Mouse (Mus musculus) frontal cortex, postnatal 10 days (tissue): ENCODE data around the gene Eno2.
A peak's percentile ranks its signal among the peaks of the same experiment; 100 is the strongest.

Experiments
- DNase-seq, 2 experiments: peaks; one replicate each; pipeline ENCODE4 v3.0.0; 2022; ENCODE audit warnings: low spot score in 2 of 2, mixed read lengths in 1 of 2

Eno2 gene

DNA sequence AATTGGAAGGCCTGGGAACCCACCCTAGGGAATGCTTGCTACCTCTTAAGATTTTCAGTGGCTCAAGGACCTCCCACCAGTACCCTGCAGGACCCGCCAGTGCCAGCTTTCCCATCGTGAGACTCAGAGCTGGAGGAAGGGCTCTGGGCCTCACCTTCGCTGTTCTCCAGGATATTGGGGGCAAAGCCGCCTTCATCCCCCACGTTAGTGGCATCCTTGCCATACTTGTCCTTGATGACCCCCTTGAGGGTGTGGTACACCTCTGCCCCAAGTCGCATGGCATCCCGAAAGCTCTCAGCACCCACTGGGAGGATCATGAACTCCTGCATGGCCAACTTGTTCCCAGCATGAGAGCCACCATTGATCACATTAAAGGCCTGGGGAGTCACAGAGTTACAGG is 3.5 kb downstream of the Eno2 start:
- no peak for DNase-seq

DNA sequence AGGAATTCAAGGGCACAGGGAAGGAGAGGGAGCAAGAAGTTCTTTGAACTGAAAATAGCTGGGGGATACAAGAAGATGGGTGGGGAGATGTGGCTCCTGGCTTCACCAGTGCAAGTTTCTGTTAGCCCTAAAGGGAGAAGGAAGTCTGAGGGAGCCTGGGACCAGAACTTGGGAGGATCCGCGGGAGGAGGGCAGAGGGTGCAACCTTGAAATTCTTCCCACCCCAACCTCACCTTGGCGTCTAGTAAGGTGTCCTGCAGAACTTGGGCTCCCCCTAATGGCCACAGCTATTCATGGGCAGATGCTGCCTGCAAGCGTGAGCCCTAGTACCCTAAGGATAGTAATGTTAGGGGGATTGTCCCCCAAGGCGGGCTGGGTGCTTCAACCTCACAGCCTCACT is 10.2 kb downstream of the Eno2 start:
- peak in 1 of 2 experiments; percentile 74 for DNase-seq

DNA sequence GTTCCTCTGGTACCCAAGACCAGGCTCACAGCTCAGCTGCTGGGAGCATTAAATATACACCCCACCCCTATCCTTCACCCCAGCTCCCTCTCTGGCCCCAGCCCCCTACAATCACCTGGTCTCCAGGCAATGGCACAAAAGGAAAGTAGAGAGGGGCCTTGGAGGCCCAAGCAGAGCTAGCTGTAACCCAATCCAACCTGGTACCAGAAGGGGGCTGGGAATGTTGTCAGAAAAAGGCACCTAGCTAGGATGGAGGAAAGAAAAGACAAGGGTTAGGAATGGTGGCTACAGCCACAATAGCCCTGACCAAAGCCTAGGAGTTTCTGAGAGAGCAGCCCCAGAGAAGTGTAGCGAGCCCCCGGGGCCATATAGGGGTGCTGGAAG is 10.6 kb downstream of the Eno2 start:
- no peak for DNase-seq

DNA sequence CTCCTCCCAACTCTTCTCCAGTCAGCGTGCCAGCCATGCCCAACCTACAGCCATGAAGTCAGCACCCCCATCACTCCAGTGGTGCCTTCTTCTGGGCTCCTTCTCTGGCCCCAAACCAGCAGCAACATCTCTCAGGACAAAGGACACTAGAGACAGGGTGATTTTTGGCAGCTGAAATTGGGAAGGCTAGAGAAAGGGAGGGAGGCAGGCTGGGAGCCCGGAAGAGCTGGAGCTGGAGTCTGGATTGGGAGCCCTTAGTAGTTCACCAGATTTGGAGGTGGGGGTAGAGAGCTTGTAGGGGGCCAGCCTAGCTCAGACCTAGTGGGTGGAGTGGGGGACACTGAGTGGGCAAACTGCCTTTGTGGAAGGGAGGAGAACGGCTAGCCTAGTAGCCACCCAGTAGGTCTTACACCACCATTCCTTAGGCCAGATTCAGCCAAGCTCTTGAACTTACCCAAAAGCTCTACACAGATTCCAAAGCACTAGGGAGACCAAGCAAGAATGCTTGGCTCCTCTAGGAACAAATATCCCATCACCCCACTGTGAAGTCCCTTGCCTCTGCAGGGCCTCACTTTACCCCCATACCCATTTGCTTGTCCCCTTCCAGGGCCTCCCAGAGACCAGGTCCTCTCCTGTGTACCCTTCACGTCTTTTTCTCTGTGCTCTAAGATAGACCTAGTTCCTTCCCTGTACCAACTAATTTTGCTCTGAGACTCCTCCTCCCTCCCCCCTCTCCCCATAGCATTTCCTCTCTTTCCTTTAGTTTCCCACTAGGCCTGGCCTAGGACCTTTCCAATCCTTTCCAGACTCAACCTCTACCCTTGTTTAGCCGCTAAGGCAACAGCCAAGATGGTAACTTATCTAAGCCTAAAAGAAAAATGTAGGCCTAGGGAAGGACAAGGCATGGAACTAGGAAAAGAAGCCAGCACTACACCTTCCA is 11.3 kb downstream of the Eno2 start:
- peak in 1 of 2 experiments; percentile 57 for DNase-seq

DNA sequence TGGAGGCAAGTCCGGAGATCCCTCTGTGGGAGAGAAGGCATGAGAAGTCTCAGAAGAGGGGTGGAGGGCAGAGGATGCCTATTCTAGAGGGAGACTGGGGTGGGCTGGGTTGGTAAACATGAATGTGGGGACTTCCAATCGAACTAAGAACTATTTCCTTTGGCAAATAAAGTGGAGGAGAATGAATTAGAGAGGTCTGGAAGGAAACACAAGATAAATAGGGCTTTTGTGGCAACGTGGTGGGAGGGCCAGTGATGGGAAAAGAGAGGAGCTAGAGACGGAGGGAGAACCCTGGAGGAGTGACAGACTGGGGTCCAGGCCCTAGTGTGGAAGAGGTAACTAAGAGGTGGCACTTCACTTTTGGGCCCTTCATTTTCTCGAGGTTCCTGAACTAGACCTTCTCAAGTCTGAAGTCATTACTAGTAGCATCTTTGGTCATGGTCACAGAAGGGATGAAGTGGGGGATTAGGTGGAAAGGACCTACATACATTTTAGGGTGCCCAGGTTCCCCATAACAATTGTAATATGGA is 12.1 kb downstream of the Eno2 start:
- DNase-seq = no peak

DNA sequence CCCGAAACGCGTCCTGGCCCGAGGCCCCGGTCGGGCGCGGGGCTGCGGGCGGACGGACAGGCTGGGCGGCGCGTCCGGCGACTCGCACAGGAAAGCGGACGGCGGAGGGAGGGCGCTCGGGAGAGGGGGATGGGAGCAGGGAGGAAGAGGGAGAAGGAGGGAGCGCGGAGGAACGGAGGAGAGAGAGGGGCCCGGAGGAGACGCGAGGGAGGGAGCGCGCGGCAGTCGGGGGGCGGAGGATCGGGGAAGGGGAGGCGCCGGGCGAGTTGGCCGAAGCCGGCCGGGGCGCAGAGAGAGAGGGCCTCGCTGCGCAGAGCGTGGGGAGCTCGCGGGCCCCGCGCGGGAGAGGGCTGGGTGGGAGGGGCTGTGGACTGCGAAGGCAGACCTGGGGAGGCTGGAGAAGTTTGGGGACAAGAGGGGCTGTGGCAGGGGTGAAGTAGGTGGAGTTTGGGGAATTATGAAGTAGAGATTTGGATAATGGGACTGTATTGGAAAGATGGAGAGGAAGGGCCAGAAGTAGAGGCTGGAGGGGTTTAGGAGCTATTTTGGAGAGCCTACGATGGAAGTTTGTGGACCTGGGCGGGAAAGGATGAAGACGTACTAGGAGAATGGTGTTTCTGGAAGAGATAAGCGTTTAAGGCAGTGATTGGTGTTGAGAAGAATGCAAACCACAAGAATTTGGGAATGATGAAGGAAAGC is 12.7 kb downstream of the Eno2 start:
- peak in 1 of 2 experiments; percentile 84 for DNase-seq

DNA sequence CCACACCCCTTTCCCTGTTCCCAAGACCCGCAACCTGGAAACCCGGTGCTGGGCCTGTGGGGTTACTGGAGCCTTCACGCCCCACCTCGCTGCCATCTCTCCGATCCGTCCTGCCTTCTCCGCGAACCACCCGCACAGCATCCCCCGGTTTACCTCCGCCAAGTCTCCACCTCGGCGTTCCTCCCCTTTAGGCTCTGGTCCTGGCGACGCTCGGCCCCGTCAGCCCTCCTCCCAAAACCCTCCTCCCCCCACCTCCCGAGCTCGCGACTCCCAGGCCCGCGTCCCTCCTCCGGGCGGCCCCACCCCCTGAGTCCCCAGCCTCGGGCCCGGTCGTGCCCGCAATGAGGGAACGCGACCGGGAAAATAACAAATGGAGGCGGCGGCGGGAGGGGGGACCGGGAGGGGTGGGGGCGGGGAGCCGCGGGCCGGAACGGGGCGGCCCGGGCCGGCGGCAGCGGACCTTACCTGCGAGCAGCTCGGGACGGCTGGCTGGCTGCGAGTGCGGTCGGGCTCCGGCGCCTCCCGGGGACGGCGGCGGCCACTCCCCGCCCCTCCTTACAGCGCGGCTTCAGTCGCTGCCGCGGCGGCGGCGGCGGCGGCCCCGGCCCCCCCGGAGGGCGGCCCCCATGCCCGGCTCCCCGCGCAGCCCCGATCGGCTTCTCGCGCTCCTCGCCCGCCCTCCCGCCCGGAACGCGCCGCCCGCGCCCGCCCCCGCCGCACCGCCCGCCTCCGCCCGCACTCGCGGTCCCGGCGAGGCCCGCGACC is 13.5 kb downstream of the Eno2 start, which contains the start of the genes Gm45234 and Atn1:
Gene Gm45234 (minus strand): TSS at position 191 of the 765 bp plus-strand sequence.
Gene Atn1 (minus strand): TSS at position 694 of the 765 bp plus-strand sequence.
- DNase-seq = peak; percentile 15 to 59

DNA sequence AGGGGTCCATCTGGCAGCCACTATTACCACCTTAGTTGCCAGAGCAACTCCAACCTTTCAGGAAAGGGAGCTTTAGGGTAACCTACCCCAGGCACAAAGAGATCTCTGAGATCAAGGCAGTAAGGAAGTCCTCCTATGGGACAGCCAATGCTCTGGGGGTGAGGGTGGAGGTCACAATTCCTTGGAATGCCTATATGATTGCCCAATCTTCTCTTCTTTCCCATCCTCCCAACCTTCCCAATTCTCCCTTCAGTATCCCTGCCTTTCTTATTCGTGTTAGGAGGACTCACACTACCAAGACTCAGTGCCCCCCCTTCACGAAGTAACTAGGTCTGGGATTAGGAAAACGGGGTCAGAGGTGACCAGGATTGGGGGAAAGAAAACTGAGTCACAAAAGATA is 14.2 kb downstream of the Eno2 start:
- no peak for DNase-seq

DNA sequence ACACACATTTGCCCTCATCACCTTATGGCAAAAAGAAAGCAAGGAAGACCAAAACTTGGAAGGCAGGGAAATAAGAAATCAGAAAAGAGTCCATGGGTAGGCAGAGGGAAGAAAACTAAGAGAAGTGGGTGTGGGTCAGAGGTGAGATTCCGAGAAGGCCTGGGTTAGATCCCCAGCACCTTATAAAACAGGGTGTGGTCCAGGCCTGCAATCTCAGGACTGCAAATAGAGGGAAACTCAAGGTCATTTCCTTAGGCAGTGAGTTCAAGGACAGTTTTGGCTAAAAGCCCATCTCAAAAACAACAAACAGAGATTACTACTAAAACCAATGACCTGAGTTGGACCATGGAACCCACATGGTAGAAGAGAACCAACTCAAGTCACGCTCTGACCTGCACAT is 15.6 kb downstream of the Eno2 start:
- DNase-seq = no peak

DNA sequence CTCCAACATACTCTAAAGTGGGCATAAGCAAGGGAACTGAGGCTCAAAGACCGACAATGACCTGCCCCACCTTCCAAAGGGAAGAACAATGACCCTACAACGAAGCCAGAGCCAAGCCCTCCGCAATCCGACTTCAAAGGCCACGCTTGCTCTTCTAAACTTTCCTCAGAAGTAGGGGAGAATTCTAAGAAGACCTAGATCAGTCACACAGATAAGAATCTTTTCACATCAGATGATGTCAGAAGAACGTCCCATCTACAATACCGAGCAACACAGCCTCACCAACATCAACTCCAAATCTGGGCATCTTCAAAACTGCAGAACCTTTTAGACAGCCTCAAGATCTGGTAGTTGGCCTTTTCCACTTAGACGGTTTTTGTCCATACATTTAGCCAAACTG is 19.1 kb downstream of the Eno2 start:
- DNase-seq = no peak

DNA sequence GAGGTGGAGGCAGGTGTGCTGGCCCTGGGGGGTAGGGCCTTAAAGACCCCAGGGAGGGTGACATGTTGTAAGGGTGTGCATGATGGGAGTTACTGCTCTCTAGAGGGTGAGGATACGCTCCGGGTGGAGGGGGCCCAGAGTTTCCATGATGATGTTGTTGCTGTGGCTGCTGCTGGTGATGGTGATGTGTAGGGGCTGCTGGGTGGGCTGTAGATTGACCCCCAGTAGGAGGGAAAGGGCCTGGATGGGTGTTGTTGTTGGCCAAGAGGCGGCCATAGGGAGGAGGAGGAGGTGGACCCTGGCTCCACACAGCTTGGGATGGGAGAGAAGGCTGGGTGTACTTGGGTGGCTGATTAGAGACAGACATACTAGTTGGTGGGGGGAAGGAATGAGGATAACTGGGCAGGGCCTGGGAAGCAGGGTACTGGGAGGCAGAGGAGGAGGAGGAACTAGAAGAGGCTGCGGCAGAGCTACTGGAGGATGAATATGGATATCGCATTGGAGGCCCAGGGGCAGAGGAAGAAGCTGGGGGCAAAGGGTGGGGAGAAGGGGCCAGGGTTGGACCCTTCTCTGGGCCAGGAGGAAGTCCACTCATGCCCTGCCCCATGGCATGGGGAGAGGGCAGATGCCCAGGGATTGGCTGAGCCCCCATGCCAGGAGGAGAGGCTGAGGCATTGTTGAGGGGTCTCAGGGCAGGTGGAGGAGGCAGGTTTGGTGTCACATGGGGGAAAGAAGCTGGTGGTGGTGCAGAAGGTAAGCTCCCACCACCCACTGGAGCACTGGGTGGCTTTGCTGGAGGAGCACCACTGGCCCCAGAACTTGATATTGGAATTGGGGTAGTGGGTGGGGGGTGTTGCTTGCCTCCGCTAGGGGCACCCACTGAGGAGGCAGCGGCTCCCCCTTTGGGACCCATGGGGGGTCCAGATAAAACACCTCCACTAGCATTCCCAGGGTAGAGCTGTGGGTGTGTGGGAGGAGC is 22.5 kb downstream of the Eno2 start:
- no peak for DNase-seq

DNA sequence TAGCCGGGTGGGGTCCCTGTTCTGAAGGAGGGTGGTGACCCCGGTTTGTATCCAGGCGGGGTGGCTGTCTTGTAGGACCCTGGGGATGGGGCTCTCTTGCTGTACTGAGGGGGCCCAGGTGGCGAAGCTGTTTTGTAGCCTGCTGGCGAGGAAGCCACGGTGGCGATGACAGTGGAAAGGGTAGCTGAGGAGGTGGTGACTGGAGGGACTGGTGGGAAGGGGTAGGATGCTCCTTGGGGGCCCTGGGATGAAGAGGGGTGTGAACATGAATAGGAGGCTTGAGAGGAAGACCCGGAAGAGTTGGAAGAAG is 23.2 kb downstream of the Eno2 start:
- no peak for DNase-seq

DNA sequence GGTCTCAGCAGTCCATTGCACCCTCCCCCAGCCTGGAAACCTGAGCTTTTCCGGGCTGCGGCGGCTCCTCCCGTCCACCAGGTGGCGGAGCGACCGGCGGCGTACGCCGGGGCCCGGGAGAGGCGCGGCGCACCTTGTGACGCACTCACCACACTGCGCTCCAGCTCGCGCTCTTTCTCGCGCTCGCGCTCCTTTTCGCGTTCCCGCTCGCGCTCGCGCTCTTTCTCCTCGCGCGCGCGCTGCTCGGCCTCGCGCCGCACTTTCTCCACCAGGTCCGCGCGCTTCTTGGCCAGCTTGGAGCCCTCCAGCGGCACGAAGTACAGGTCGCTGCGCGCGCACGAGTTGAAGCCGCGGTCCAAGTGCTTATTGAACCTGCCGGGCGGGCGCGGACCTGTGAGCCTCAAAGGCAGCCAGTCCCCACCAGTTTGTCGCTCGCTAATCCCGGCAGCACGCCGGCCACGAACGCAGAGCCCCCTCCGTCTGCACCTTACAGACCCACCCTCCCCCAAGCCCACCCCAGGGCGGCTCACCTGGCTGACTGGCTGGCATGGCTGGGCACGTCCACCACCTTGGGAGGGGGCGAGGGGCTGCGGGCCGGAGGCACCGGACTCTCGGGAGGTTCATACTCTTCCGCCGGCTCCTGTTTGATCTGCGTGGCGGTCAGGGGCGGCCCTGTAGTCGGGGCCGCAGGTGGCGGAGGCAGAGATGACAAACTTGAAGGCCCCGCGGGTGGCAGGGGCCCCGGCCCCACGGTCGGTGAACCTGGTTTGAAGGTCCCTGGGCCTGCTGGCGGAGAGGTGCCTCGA is 23.8 kb downstream of the Eno2 start:
- DNase-seq = peak; percentile 90 to 94

DNA sequence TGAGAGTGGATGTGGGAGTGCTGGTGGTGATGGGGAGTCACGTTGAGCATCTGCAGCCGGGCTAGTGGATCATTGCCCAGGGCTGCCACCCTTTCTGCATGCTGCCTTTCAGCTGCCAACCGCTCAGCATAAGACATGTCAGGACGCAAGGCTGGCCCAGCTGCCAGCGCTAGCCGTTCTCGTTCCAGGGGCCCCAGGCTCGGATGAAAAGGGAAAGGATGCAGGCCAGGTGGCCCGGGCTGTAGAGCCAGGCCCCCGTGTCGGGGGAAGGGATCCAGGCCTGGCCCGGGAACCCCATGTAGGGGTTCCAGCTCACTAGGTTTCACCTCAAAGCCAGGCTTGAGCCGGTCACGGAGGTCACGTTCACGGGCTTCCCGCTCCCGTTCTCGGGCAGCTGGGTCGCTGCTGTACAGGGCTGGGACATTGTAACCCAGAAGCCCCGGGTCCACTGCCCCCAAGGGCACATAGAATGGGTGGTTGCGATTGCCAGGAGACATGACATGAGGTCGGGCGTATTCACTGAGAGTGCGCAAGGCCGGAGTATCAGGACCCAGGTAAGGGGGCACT is 24.6 kb downstream of the Eno2 start:
- DNase-seq = peak in 1 of 2 experiments; percentile 52

DNA sequence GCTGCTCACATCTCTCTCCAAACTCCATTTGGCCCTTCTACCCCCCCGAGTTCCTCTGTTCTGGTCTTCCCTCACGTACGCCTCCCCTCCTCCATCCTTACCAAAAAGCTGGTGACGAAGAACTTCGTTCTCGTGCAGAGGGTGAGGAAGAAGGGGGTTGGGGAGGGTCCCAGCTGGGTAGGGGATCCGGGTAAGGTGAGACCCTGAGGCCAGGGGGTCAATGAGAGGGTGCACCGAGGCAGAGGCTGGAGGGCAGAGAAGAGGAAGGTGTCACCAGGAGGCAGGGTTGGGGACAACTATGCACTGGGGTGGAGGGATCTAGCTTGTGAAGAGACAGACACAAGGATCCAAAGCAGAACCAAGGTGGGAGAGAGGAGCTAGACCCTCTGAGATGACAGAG is 25.8 kb downstream of the Eno2 start:
- DNase-seq = no peak

DNA sequence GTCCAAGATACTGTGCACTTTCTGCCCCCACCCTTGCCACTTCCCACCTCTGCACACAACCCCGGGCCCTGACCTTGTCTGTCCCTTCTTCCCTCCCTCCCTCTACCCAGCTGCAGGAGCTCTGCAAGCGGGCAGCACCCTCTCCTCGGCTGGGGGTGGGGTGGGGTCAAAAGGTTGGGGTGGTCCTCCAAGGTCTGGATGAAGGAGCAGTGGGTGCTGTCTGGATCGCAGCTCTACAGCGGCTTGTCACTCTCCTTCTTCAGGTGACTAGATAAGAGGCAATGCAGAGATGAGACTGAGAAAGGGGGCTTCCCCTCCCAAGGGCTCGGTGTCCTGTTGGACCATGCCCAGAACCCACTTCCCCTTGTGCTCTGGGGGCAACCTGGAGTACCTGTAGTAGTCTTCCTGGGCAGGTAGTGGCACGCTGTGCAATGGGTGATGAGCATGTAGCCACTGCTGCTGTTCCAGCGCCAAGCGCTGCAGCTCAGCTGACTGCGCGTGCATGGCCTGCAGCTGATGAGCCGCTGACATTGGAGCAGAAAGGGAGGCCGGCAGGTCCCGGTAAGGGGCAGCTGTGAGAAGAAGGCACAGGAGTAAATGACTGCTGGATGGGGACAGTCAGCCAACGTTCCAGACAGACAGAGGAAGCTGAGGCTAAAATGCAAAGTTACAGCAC is 26.5 kb downstream of the Eno2 start:
- DNase-seq = no peak

DNA sequence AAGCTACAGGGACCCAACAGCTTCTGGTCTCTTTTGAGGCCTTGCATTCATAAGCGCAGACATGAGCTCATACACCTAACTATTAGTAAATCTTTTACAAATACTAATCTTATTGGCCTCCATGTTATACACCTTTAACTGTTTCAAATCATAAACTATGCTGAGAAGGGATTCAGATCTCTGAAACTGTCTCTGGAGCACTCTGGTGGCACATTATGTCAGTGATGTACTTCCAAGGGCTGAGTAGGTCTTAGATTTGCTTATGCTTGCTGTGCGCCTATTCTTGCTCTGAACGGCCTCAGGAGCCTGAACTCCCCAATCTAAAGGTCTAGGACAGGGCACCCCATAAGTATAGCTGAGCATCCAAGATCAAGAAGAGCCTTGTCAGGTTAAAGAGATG is 27.6 kb downstream of the Eno2 start:
- no peak for DNase-seq

DNA sequence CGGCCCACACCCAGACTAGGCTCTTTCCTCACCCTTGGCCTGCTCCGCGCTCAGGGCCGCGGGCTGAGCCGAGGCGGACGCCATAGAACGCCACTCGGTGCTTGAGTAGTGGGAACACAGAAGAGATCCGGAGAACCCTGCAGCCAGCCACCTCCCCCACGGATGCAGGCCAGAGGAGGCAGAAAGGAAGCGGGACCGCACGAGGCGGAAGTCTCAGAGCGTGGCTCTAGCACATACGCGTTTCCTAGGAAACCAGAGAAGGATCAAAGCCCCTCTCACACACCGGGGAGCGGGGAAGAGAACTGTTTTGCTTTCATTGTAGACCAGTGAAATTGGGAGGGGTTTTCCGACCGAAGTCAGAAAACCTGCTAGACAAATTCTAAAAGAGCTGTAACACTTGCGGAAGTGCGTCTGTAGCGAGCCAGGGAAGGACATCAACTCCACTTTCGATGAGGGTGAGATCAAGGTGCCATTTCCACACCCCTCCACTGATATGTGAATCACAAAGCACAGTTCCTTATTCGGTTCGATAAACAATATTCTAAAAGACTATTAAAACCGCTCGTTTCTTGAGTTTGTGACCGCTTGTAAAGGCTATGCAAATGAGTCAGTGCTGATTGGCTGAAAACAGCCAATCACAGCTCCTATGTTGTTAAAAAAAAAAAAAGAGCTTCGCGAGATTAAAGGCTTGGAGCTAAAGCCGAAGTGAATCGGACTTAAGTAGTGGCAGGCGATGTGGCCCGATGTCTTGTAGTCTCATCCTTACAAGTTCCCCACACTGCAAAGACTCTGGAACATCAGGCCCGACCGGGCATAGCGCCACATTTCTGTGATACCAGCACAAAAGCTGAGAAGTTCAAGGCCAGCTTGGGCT is 28.3 kb downstream of the Eno2 start, which contains the start of gene Grcc10:
Gene Grcc10 (minus strand): TSS at position 487 of the 874 bp plus-strand sequence.
- DNase-seq = peak; percentile 89 to 93
